Comparison of ENCODE assay signal across 23 mouse cellular contexts in the genomic region with DNA sequence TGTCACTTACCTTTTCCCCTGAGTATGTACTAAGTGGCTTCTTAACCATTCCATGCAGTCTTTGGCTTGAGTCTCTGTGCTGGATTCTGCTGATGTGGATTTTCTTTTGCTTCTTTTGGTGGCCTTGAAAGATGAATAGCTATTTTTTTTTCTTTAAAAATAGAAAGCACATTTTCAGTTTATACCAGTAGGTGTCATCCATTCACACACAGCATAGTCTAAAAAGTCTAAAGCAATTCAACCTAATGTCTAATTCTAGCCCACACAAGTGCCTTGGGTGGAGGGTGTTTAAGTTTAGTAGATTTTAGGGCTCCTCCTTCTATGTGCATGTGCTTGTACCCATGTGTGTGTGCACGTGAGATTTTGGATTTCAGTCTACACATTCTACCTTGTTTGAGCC. TPM values are rescaled to one million over a fixed set of nuclear protein-coding genes. Genes with fewer than 3 reads are reported as not detected.
DNase-seq lines count a peak whose midpoint lies in the region; ATAC-seq and TF ChIP-seq lines count a peak whose summit lies in the region.
"Had no signal": no experiment of that assay in that cellular context is flagged by ENCODE, and none has a peak within 500 bp of the region (broad histone marks: within the 10 kb centered on the region; RNA-seq: fewer than 3 reads in every experiment).

No protein-coding gene starts in this region.

- 80% methylated on average over 1 of the region's 1 CpGs for WGBS in forebrain, postnatal 0 days
- 84% methylated on average over 1 of the region's 1 CpGs for WGBS in forebrain, embryonic 16.5 days

- H3K36me3 ChIP-seq in forebrain, postnatal 0 days (ENCODE audit: insufficient read depth), result no peaks in the 10 kb centered on the region
- no peaks in the 10 kb centered on the region for H3K36me3 ChIP-seq in forebrain, embryonic 16.5 days (ENCODE audit: control insufficient read depth, insufficient read depth)
- H3K36me3 ChIP-seq in CH12.LX (replicated peaks in 1 of 2; ENCODE audit: control insufficient read depth in 1 of 2, insufficient read depth in 1 of 2, low read length in 1 of 2), result no peaks in the 10 kb centered on the region
- H3K36me3 ChIP-seq: forebrain, embryonic 10.5 days; limb, embryonic 10.5 days; liver, embryonic 15.5 days; lung, embryonic 15.5 days had no signal

- no peaks in the 10 kb centered on the region for H3K79me2 ChIP-seq in CH12.LX (replicated peaks; ENCODE audit: control insufficient read depth, extremely low read depth, insufficient read depth, poor library complexity, severe bottlenecking)

- DNase-seq in forebrain, postnatal 0 days, result no peak
- DNase-seq in layer of hippocampus, adult 2 months (ENCODE audit: low spot score in 2 of 2), result no peak
- no peak for DNase-seq in layer of hippocampus, postnatal 10 days (ENCODE audit: low spot score in 2 of 2)
- no peak for DNase-seq in CH12.LX (ENCODE audit: extremely low read depth)
- peak; percentile 26 for DNase-seq in telencephalon, adult 2 months (ENCODE audit: low read depth, low spot score)
- DNase-seq in ovary, postnatal 10 days (ENCODE audit: low spot score), result no peak
- DNase-seq: adrenal gland, adult 2 months; cerebellum, adult 11-12 months; gastrocnemius, adult 2 months; kidney, adult 9 months; kidney, postnatal 4 days; layer of hippocampus, adult 9-11 months; liver; lung, postnatal 36 days; right cerebral cortex, postnatal 14 days had no signal

- no peaks in the 10 kb centered on the region for H3K27me3 ChIP-seq in forebrain, postnatal 0 days (ENCODE audit: insufficient read depth, low read length)
- H3K27me3 ChIP-seq in forebrain, embryonic 16.5 days (replicated peaks; ENCODE audit: control insufficient read depth, insufficient read depth, low read length), result no peaks in the 10 kb centered on the region
- no peaks in the 10 kb centered on the region for H3K27me3 ChIP-seq in CH12.LX (replicated peaks)
- H3K27me3 ChIP-seq: liver, embryonic 15.5 days; lung, embryonic 15.5 days had no signal

- in situ Hi-C loops in CH12.LX (cut with MboI; ENCODE audit: low pct_ligation_motif_present, low pct_unique_long_range_greater_than_20kb, low sequenced_read_pairs), result loop anchor here (25.0 kb wide), 1 partner anchor 1084 kb away; no protein-coding TSS in a partner anchor

- TF ChIP-seq POLR2A in CH12.LX (IDR thresholded peaks at IDR 0.05; ENCODE audit: low read depth, low read length), result no peak

- dilution Hi-C loops in CH12.LX (cut with MboI; ENCODE audit: extremely low pct_ligation_motif_present, extremely low pct_unique_long_range_greater_than_20kb, low sequenced_read_pairs), result no loop called here

- H3K9me3 ChIP-seq in forebrain, postnatal 0 days (ENCODE audit: low read length), result no peaks in the 10 kb centered on the region
- no peaks in the 10 kb centered on the region for H3K9me3 ChIP-seq in forebrain, embryonic 16.5 days (ENCODE audit: control insufficient read depth, low read length)
- H3K9me3 ChIP-seq in CH12.LX (replicated peaks; ENCODE audit: low read length), result no peaks in the 10 kb centered on the region
- H3K9me3 ChIP-seq: forebrain, embryonic 10.5 days; limb, embryonic 10.5 days; liver, embryonic 15.5 days; lung, embryonic 15.5 days had no signal

- no peak overlapping the region for H3K4me2 ChIP-seq in forebrain, postnatal 0 days (ENCODE audit: low read depth)
- H3K4me2 ChIP-seq in forebrain, embryonic 16.5 days (ENCODE audit: low read length), result no peak overlapping the region
- H3K4me2 ChIP-seq in CH12.LX (ENCODE audit: insufficient read depth, low read depth, poor library complexity, severe bottlenecking), result no peak overlapping the region
- H3K4me2 ChIP-seq: heart, embryonic 11.5 days; liver, embryonic 15.5 days; lung, embryonic 15.5 days had no signal

- TF ChIP-seq CTCF in forebrain, postnatal 0 days (IDR thresholded peaks at IDR 0.05; ENCODE audit: low read depth), result peak; percentile 55
- TF ChIP-seq CTCF in layer of hippocampus, adult 2 months (conservative IDR thresholded peaks at IDR 0.05), result peak; percentile 70
- TF ChIP-seq CTCF in CH12.LX (conservative IDR thresholded peaks at IDR 0.05 in 1 of 2, IDR thresholded peaks at IDR 0.05 in 1 of 2; ENCODE audit: low read depth in 2 of 2, low read length in 2 of 2), result peak in 1 of 2 experiments; percentile 52; a peak in 2 of 4 replicates

- H3K27ac ChIP-seq in forebrain, postnatal 0 days (ENCODE audit: low read depth, low read length), result no peak overlapping the region
- no peak overlapping the region for H3K27ac ChIP-seq in forebrain, embryonic 16.5 days (ENCODE audit: low read length)
- H3K27ac ChIP-seq in layer of hippocampus, adult 2 months, result no peak overlapping the region
- no peak overlapping the region for H3K27ac ChIP-seq in CH12.LX (ENCODE audit: insufficient read depth, low read depth)
- H3K27ac ChIP-seq: forebrain, embryonic 10.5 days; gastrocnemius, adult 2 months; limb, embryonic 10.5 days; liver, embryonic 15.5 days; lung, embryonic 15.5 days had no signal

- peak; percentile 25; the same call in 1 of the 2 replicates for ATAC-seq in forebrain, postnatal 0 days
- ATAC-seq in forebrain, embryonic 16.5 days, result no peak

- no peaks in the 10 kb centered on the region for H3K4me1 ChIP-seq in forebrain, postnatal 0 days (ENCODE audit: insufficient read depth)
- no peaks in the 10 kb centered on the region for H3K4me1 ChIP-seq in forebrain, embryonic 16.5 days (replicated peaks; ENCODE audit: control insufficient read depth, insufficient read depth, low read length)
- H3K4me1 ChIP-seq in CH12.LX (ENCODE audit: control insufficient read depth in 1 of 2, insufficient read depth in 2 of 2), result peaks cover 0 to 13% of the 10 kb centered on the region in 2 experiments; a peak in 1 of 4 replicates
- H3K4me1 ChIP-seq: limb, embryonic 10.5 days; liver, embryonic 15.5 days; lung, embryonic 15.5 days had no signal

- peak; percentile 45 for TF ChIP-seq RAD21 in CH12.LX (IDR thresholded peaks at IDR 0.05; ENCODE audit: low read depth, low read length)

- TF ChIP-seq EP300 in CH12.LX (IDR thresholded peaks at IDR 0.05; ENCODE audit: low read length), result no peak

- H3K9ac ChIP-seq in forebrain, postnatal 0 days, result no peak overlapping the region
- no peak overlapping the region for H3K9ac ChIP-seq in forebrain, embryonic 16.5 days (replicated peaks; ENCODE audit: low read depth, low read length)
- no peak overlapping the region for H3K9ac ChIP-seq in CH12.LX (ENCODE audit: insufficient read depth, low read depth)
- H3K9ac ChIP-seq: liver, embryonic 15.5 days; lung, embryonic 15.5 days had no signal

- no peak overlapping the region for H3K4me3 ChIP-seq in forebrain, postnatal 0 days (ENCODE audit: low read depth, low read length)
- H3K4me3 ChIP-seq in forebrain, embryonic 16.5 days (replicated peaks; ENCODE audit: low read length), result no peak overlapping the region
- no peak overlapping the region for H3K4me3 ChIP-seq in layer of hippocampus, adult 2 months
- H3K4me3 ChIP-seq in CH12.LX (replicated peaks in 1 of 3; ENCODE audit: low read depth in 2 of 3, low read length in 2 of 3, poor library complexity in 1 of 3), result no peak overlapping the region
- H3K4me3 ChIP-seq: forebrain, embryonic 10.5 days; gastrocnemius, adult 2 months; limb, embryonic 10.5 days; liver, embryonic 15.5 days; lung, embryonic 15.5 days had no signal

TF ChIP-seq in CH12.LX, 34 proteins besides CTCF, POLR2A, EP300 and RAD21:
- TF ChIP-seq JUN (IDR thresholded peaks at IDR 0.05; ENCODE audit: insufficient read depth, low read depth, low read length), result no peak
- no peak for TF ChIP-seq NELFE (IDR thresholded peaks at IDR 0.05; ENCODE audit: low read depth, low read length)
- peak; percentile 75 for TF ChIP-seq ZNF384 (IDR thresholded peaks at IDR 0.05; ENCODE audit: low read depth, low read length)
- 0 out of 2 replicates have a peak, but pooled peaks have one; percentile 38 for TF ChIP-seq BHLHE40 (IDR thresholded peaks at IDR 0.05; ENCODE audit: low read depth, low read length)

RNA-seq across cellular contexts. Expression of a gene that starts 6.9 kb away (rescaled TPM):
- 0.05 and 0.08 TPM in 2 replicates for total RNA-seq in forebrain, postnatal 0 days (2014; rRNA removed)
- 0.06 and 0.13 TPM in 2 replicates for polyA plus RNA-seq in forebrain, postnatal 0 days (2015; fragmentation: Nextera tagmentation; extraction: Ambion mirVana)
- 0.09 TPM in 1 of 2 replicates, not detected in the other for polyA plus RNA-seq in forebrain, embryonic 16.5 days (2015; fragmentation: Nextera tagmentation; extraction: Ambion mirVana)
- total RNA-seq in layer of hippocampus, adult 2 months (2021), result not detected
- under 1 TPM; 0.32 to 0.47 TPM for total RNA-seq in layer of hippocampus, postnatal 10 days (2021)
- total RNA-seq in CH12.LX (2012; rRNA removed) (0.08 and 0.13 TPM in 2 replicates), CH12.LX (2014; rRNA removed) (not detected in 2 replicates)
- polyA plus RNA-seq in CH12.LX (2012; ENCODE audit: insufficient read length, low read depth), result 0.11 TPM in 1 of 2 replicates, not detected in the other
- total RNA-seq: left cerebral cortex, adult 8-10 months; MEL had no signal
- polyA plus RNA-seq: limb, embryonic 10.5 days had no signal
